Mouse (Mus musculus) frontal cortex, postnatal 14 days (tissue): ENCODE data around the gene Scarb1.

Experiments used
- DNase-seq, 2 experiments: peaks; one replicate each; pipeline ENCODE4 v3.0.0; 2022; ENCODE audit warnings: low spot score in 2 of 2

The Scarb1 gene

GRCm38 (mm10) chr5:125331811-125332210, 9.1 kb downstream of the Scarb1 start:
- no peak for DNase-seq

GRCm38 (mm10) chr5:125331094-125331493, 9.8 kb downstream of the Scarb1 start:
- no peak for DNase-seq

- DNase-seq: no peak
Observed at GRCm38 (mm10) chr5:125330656-125331055, 10.2 kb downstream of the Scarb1 start.

GRCm38 (mm10) chr5:125330191-125330590, 10.7 kb downstream of the Scarb1 start:
- no peak for DNase-seq

GRCm38 (mm10) chr5:125327596-125328385, 13.1 kb downstream of the Scarb1 start:
- DNase-seq: no peak

- DNase-seq: no peak
Observed at GRCm38 (mm10) chr5:125326351-125326750, 14.5 kb downstream of the Scarb1 start.

GRCm38 (mm10) chr5:125325931-125326330, 15.0 kb downstream of the Scarb1 start:
- no peak for DNase-seq

- DNase-seq: no peak
Observed at GRCm38 (mm10) chr5:125325285-125325684, 15.6 kb downstream of the Scarb1 start.

GRCm38 (mm10) chr5:125323939-125324480, 16.9 kb downstream of the Scarb1 start:
- no peak for DNase-seq

- no peak for DNase-seq
Observed at GRCm38 (mm10) chr5:125323128-125323527, 17.8 kb downstream of the Scarb1 start.

GRCm38 (mm10) chr5:125321836-125322235, 19.1 kb downstream of the Scarb1 start:
- no peak for DNase-seq

GRCm38 (mm10) chr5:125319057-125319800, 21.7 kb downstream of the Scarb1 start:
- peak in 1 of 2 experiments; percentile 34 for DNase-seq

GRCm38 (mm10) chr5:125317953-125318352, 22.9 kb downstream of the Scarb1 start:
- DNase-seq: no peak

- no peak for DNase-seq
Observed at GRCm38 (mm10) chr5:125317296-125317695, 23.6 kb downstream of the Scarb1 start.

- no peak for DNase-seq
Observed at GRCm38 (mm10) chr5:125316771-125317170, 24.1 kb downstream of the Scarb1 start.

GRCm38 (mm10) chr5:125315110-125315509, 25.8 kb downstream of the Scarb1 start:
- DNase-seq: no peak

- no peak for DNase-seq
Observed at GRCm38 (mm10) chr5:125313991-125314390, 26.9 kb downstream of the Scarb1 start.

GRCm38 (mm10) chr5:125312970-125313597, 27.8 kb downstream of the Scarb1 start:
- DNase-seq: no peak

GRCm38 (mm10) chr5:125310986-125311385, 29.9 kb downstream of the Scarb1 start:
- no peak for DNase-seq

- DNase-seq: no peak
Observed at GRCm38 (mm10) chr5:125309193-125309592, 31.7 kb downstream of the Scarb1 start.

- DNase-seq: no peak
Observed at GRCm38 (mm10) chr5:125306824-125307223, 34.1 kb downstream of the Scarb1 start.

- DNase-seq: no peak
Observed at GRCm38 (mm10) chr5:125306372-125306771, 34.5 kb downstream of the Scarb1 start.
